Mouse (Mus musculus): ENCODE measurements around the gene Gpsm2. TPM values are rescaled to one million over a fixed set of nuclear protein-coding genes. Genes with fewer than 3 reads are reported as not detected.

Gpsm2 gene
- polyA plus RNA-seq, 1 experiment = 30.9 TPM

- H3K9me3 ChIP-seq (replicated peaks; ENCODE audit: control insufficient read depth, insufficient read depth, low read length, poor library complexity, severe bottlenecking) = no peaks in the 10 kb centered on the region
- no peaks in the 10 kb centered on the region for H3K36me3 ChIP-seq (ENCODE audit: control insufficient read depth, insufficient read depth, low read length, poor library complexity, severe bottlenecking)
- no peaks in the 10 kb centered on the region; the same call in 1 of the 2 replicates for H3K27me3 ChIP-seq (ENCODE audit: control insufficient read depth, insufficient read depth, low read length, poor library complexity, severe bottlenecking)
- no peak overlapping the region for H3K27ac ChIP-seq (ENCODE audit: insufficient read depth, low read length)
- TF ChIP-seq CTCF (IDR thresholded peaks at IDR 0.05; ENCODE audit: low read depth, low read length) = no peak
- TF ChIP-seq POLR2A (IDR thresholded peaks at IDR 0.05; ENCODE audit: insufficient read depth, low read length) = no peak
- TF ChIP-seq EP300 (IDR thresholded peaks at IDR 0.05; ENCODE audit: insufficient read depth, low read depth, low read length) = no peak
- H3K4me3 ChIP-seq (ENCODE audit: low read depth, low read length) = no peak overlapping the region
- no peak overlapping the region for H3K9ac ChIP-seq (ENCODE audit: low read depth, poor library complexity, severe bottlenecking)
- peaks cover 3% of the 10 kb centered on the region for H3K4me1 ChIP-seq (ENCODE audit: control insufficient read depth, insufficient read depth, low read length)
Observed at GRCm38 (mm10) chr3:108764976-108765375, 42.9 kb upstream of the Gpsm2 start.

GRCm38 (mm10) chr3:108763691-108764090 lies 41.6 kb upstream of the Gpsm2 start:
- TF ChIP-seq CTCF (IDR thresholded peaks at IDR 0.05; ENCODE audit: low read depth, low read length) (no peak), POLR2A (IDR thresholded peaks at IDR 0.05; ENCODE audit: insufficient read depth, low read length) (no peak), EP300 (IDR thresholded peaks at IDR 0.05; ENCODE audit: insufficient read depth, low read depth, low read length) (no peak)
- no peaks in the 10 kb centered on the region for H3K36me3 ChIP-seq (ENCODE audit: control insufficient read depth, insufficient read depth, low read length, poor library complexity, severe bottlenecking)
- H3K9me3 ChIP-seq (replicated peaks; ENCODE audit: control insufficient read depth, insufficient read depth, low read length, poor library complexity, severe bottlenecking) = no peaks in the 10 kb centered on the region

GRCm38 (mm10) chr3:108762597-108763111 lies 40.5 kb upstream of the Gpsm2 start:
- no peaks in the 10 kb centered on the region; the same call in 1 of the 2 replicates for H3K27me3 ChIP-seq (ENCODE audit: control insufficient read depth, insufficient read depth, low read length, poor library complexity, severe bottlenecking)
- no peaks in the 10 kb centered on the region for H3K36me3 ChIP-seq (ENCODE audit: control insufficient read depth, insufficient read depth, low read length, poor library complexity, severe bottlenecking)
- no peak overlapping the region for H3K9ac ChIP-seq (ENCODE audit: low read depth, poor library complexity, severe bottlenecking)
- peaks cover 3% of the 10 kb centered on the region for H3K4me1 ChIP-seq (ENCODE audit: control insufficient read depth, insufficient read depth, low read length)
- H3K9me3 ChIP-seq (replicated peaks; ENCODE audit: control insufficient read depth, insufficient read depth, low read length, poor library complexity, severe bottlenecking) = no peaks in the 10 kb centered on the region
- no peak overlapping the region for H3K27ac ChIP-seq (ENCODE audit: insufficient read depth, low read length)
- no peak overlapping the region for H3K4me3 ChIP-seq (ENCODE audit: low read depth, low read length)
- TF ChIP-seq CTCF (IDR thresholded peaks at IDR 0.05; ENCODE audit: low read depth, low read length) = no peak
- no peak for TF ChIP-seq EP300 (IDR thresholded peaks at IDR 0.05; ENCODE audit: insufficient read depth, low read depth, low read length)

More at GRCm38 (mm10) chr3:108763691-108764090, 41.6 kb upstream of the Gpsm2 start:
- H3K4me1 ChIP-seq (ENCODE audit: control insufficient read depth, insufficient read depth, low read length) = peaks cover 3% of the 10 kb centered on the region
- no peak overlapping the region for H3K9ac ChIP-seq (ENCODE audit: low read depth, poor library complexity, severe bottlenecking)
- H3K27ac ChIP-seq (ENCODE audit: insufficient read depth, low read length) = no peak overlapping the region
- no peaks in the 10 kb centered on the region; the same call in 1 of the 2 replicates for H3K27me3 ChIP-seq (ENCODE audit: control insufficient read depth, insufficient read depth, low read length, poor library complexity, severe bottlenecking)
- H3K4me3 ChIP-seq (ENCODE audit: low read depth, low read length) = no peak overlapping the region

- H3K9me3 ChIP-seq (replicated peaks; ENCODE audit: control insufficient read depth, insufficient read depth, low read length, poor library complexity, severe bottlenecking) = no peaks in the 10 kb centered on the region
- no peak for TF ChIP-seq CTCF (IDR thresholded peaks at IDR 0.05; ENCODE audit: low read depth, low read length)
- no peak for TF ChIP-seq POLR2A (IDR thresholded peaks at IDR 0.05; ENCODE audit: insufficient read depth, low read length)
- no peak for TF ChIP-seq EP300 (IDR thresholded peaks at IDR 0.05; ENCODE audit: insufficient read depth, low read depth, low read length)
- no peak overlapping the region for H3K9ac ChIP-seq (ENCODE audit: low read depth, poor library complexity, severe bottlenecking)
- H3K4me1 ChIP-seq (ENCODE audit: control insufficient read depth, insufficient read depth, low read length) = no peaks in the 10 kb centered on the region
- H3K27me3 ChIP-seq (ENCODE audit: control insufficient read depth, insufficient read depth, low read length, poor library complexity, severe bottlenecking) = no peaks in the 10 kb centered on the region
- H3K36me3 ChIP-seq (ENCODE audit: control insufficient read depth, insufficient read depth, low read length, poor library complexity, severe bottlenecking) = no peaks in the 10 kb centered on the region
- H3K4me3 ChIP-seq (ENCODE audit: low read depth, low read length) = no peak overlapping the region
- no peak overlapping the region for H3K27ac ChIP-seq (ENCODE audit: insufficient read depth, low read length)
Observed at GRCm38 (mm10) chr3:108759566-108760420, 37.7 kb upstream of the Gpsm2 start.

- Histone ChIP-seq H3K4me3 (ENCODE audit: low read depth, low read length) (no peak overlapping the region), H3K27ac (ENCODE audit: insufficient read depth, low read length) (no peak overlapping the region), H3K9ac (ENCODE audit: low read depth, poor library complexity, severe bottlenecking) (no peak overlapping the region), H3K9me3 (replicated peaks; ENCODE audit: control insufficient read depth, insufficient read depth, low read length, poor library complexity, severe bottlenecking) (no peaks in the 10 kb centered on the region), H3K4me1 (ENCODE audit: control insufficient read depth, insufficient read depth, low read length) (no peaks in the 10 kb centered on the region), H3K36me3 (ENCODE audit: control insufficient read depth, insufficient read depth, low read length, poor library complexity, severe bottlenecking) (no peaks in the 10 kb centered on the region), H3K27me3 (ENCODE audit: control insufficient read depth, insufficient read depth, low read length, poor library complexity, severe bottlenecking) (no peaks in the 10 kb centered on the region)
- TF ChIP-seq CTCF (IDR thresholded peaks at IDR 0.05; ENCODE audit: low read depth, low read length) = no peak
- no peak for TF ChIP-seq EP300 (IDR thresholded peaks at IDR 0.05; ENCODE audit: insufficient read depth, low read depth, low read length)
- no peak for TF ChIP-seq POLR2A (IDR thresholded peaks at IDR 0.05; ENCODE audit: insufficient read depth, low read length)
Observed at GRCm38 (mm10) chr3:108757570-108757969, 35.5 kb upstream of the Gpsm2 start.

GRCm38 (mm10) chr3:108756131-108756530 lies 34.0 kb upstream of the Gpsm2 start:
- H3K4me1 ChIP-seq (ENCODE audit: control insufficient read depth, insufficient read depth, low read length) = no peaks in the 10 kb centered on the region
- no peak overlapping the region for H3K4me3 ChIP-seq (ENCODE audit: low read depth, low read length)
- no peak for TF ChIP-seq EP300 (IDR thresholded peaks at IDR 0.05; ENCODE audit: insufficient read depth, low read depth, low read length)
- no peak for TF ChIP-seq CTCF (IDR thresholded peaks at IDR 0.05; ENCODE audit: low read depth, low read length)
- no peak for TF ChIP-seq POLR2A (IDR thresholded peaks at IDR 0.05; ENCODE audit: insufficient read depth, low read length)

More at GRCm38 (mm10) chr3:108756131-108756530, 34.0 kb upstream of the Gpsm2 start:
- H3K9me3 ChIP-seq (replicated peaks; ENCODE audit: control insufficient read depth, insufficient read depth, low read length, poor library complexity, severe bottlenecking) = no peaks in the 10 kb centered on the region
- no peaks in the 10 kb centered on the region for H3K36me3 ChIP-seq (ENCODE audit: control insufficient read depth, insufficient read depth, low read length, poor library complexity, severe bottlenecking)
- H3K9ac ChIP-seq (ENCODE audit: low read depth, poor library complexity, severe bottlenecking) = no peak overlapping the region
- no peak overlapping the region for H3K27ac ChIP-seq (ENCODE audit: insufficient read depth, low read length)
- no peaks in the 10 kb centered on the region for H3K27me3 ChIP-seq (ENCODE audit: control insufficient read depth, insufficient read depth, low read length, poor library complexity, severe bottlenecking)

Measured in ES-Bruce4 (cell line).